Mouse (Mus musculus) cerebellum, adult 18-20 months (tissue): Measurements from ENCODE around the gene Ndufa8.

Experiments
- DNase-seq, 2 experiments: peaks; one replicate each; pipeline ENCODE4 v3.0.0; 2021

Gene Ndufa8

DNA sequence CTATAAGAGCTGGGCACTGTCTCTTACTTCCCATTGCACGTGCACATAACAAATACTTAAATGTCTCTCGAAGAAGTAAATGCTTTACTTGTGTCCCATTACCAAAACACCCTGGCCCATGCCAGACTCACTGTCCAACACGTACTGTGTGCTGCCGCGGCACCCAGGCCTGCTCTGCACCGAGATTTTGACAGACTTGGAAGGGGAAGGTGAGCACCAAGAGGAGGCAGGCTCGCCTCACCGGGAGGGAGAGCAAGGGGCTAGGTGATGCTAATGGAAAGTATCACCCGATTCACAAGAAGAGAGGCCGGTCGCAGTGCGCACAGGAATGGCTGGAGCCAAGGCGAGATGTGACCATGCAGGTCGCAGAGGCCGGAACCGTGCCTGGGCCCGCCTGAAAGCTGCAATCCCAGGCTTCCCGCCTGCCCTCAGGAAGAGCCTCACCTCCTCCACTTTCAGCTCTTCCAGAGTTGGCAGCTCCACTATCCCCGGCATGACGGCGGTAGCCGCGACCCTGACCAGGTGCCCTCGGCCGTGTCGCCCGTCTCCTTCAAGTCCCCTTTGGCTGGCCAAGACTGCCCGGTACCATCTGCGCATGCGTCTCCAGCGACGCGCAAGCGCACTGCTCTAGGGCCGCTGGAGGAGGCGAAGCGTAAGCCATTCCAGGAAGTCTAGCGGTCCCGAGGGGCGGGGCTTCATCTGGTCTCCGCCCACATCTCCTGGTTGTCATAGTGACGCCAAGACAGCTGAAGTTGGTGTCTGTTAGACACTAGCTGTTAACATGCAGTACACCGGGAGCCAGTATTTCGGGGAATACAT, at the start of gene Ndufa8, which contains the start of gene Morn5:
Gene Ndufa8, minus strand, starts transcription at position 659 of the 819 bp plus-strand sequence.
Gene Morn5, plus strand, starts transcription at position 711 of the 819 bp plus-strand sequence.
- peak; percentile 98 for DNase-seq

- no peak for DNase-seq
These were observed 48.8 kb upstream of the Ndufa8 start for GRCm38 (mm10) chr2:36098021-36098420.

DNA sequence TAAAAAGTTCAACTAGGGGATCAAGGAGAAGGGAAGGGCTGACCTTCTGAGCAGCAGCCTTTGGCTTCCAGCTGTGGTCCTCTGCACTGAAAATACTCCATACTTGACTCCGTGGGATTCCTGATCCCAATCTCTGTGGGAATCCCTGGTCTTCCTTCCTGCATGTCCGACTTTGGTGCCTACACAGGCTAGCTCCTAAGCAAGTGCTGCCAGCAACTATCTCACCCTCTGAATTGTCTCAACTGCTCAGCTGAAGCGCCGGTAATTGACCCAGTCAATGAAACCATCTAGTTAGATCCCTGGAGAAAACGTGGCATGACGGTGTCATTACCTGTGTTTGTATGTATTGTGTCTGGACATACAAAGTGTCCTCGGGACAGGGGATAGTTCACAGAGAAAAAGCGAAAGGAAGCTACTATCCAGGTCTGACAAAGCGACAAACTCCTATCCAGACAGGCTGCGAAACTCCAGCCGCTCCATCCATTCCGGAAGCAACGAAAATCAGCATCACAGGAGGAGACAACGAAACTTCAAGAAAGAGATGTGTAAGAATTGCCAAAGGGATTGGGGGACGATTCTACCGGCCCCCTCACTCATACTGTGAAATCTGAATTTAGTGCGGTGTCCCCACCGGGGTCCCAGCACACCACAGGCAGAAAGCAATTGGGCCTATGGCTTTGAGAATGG, 48.1 kb upstream of the Ndufa8 start:
- DNase-seq, result no peak

DNA sequence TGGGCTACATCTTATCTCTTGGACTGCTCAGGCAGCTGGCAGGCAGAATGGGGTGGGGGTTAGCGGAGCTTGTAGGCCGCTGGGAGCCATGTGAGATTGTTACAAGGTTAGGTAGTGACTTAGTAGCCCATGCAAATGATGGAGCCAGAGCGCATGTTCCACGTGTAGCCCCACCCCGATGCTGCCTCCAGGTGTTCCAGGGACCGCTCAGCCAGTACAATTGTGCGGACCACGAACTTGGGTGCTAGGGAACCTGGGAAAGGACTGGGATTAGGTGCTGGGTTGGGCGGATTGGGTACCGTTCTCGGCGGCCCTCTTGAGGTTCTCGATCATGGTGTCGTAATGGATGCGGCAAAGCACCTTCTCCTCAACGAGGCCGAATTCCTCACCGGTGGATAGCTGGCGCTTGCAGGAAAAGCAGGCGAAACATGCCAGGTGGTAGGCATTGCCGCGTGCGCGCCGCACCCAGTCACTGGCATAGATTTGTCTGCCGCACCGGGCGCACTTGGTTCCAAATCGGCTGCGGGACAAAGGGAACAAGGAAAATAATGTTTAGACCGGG, 44.8 kb upstream of the Ndufa8 start:
- no peak for DNase-seq

GRCm38 (mm10) chr2:36093301-36093700, 44.1 kb upstream of the Ndufa8 start:
- DNase-seq, result no peak

GRCm38 (mm10) chr2:36092748-36093147, 43.5 kb upstream of the Ndufa8 start:
- DNase-seq, result no peak

- no peak for DNase-seq
These were observed 41.9 kb upstream of the Ndufa8 start for GRCm38 (mm10) chr2:36090853-36091741.

DNA sequence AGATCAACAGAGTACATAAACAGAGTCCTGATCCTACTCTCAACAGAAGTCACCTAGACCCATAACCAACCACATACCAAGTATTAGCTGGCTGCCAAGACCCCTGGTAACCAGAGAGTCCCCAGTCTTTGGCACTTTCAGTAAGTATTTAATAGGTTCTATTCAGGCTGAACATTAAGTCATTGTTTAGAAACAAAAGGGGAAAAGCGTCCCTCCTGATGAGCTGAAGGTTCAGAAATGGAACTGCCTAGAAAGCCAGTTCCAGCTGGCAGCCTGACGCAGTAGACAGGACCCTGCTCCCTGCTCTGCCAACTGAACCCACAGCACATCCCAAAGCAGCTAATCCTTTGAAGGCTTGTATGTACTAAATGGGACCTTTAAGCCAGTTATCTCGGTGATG, 40.0 kb upstream of the Ndufa8 start:
- no peak for DNase-seq

DNA sequence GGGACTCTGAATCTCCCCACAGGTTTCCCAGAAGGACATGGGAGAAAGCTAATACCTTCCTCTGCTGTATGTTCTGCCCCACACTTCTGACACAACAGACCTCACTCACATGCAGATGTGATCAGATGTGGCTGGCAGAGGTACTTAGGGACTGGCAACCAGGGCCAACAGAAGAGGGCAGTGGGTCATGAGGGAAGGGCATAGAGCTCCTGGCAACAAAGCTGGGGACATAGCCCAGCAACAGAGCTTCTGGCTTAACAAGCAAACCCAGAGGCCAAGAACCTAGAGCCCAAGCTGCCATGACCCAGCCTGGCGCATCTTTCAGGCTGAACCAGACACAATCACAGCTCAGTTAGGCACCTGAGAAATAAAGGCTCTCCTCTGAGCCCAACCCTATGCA, 35.8 kb upstream of the Ndufa8 start:
- DNase-seq, result no peak

DNA sequence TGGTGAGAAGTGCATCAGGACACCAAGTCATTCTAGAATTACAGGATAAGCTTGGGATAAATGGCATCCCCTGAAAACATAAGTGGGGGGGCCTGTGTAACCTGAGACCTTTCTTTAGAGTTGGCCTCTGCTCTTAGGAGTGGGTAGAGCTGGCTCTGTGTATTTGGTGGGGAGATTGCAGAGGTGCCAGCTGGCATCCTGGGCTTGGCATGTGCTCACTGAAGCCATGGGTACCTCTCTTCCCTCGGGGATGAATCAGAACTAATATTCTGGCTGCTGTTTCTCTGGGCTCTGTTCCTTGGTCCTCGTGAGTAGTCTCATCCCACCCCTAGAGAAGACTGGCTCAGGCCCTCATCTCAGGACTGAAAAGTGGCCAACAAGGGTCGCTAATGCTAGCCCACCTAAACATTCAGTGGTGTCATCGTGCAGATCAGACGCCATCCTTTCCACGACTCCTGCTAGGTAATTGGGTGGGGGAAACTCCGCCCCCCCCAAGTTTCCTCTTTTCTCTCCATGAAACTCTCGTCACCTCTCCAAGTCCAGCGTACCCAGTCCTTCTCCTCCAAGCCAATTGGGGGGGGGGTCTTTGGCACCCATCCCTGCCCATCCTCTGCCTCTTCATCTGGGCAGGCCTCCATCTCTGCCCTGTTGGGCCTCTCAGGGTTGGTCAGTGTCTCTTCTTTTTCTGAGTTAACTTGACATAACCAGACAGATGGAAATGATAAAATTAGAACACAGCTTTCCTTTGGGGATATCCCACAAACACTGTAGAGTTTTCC, 33.8 kb upstream of the Ndufa8 start:
- no peak for DNase-seq

GRCm38 (mm10) chr2:36081446-36081845, 32.2 kb upstream of the Ndufa8 start:
- no peak for DNase-seq

DNA sequence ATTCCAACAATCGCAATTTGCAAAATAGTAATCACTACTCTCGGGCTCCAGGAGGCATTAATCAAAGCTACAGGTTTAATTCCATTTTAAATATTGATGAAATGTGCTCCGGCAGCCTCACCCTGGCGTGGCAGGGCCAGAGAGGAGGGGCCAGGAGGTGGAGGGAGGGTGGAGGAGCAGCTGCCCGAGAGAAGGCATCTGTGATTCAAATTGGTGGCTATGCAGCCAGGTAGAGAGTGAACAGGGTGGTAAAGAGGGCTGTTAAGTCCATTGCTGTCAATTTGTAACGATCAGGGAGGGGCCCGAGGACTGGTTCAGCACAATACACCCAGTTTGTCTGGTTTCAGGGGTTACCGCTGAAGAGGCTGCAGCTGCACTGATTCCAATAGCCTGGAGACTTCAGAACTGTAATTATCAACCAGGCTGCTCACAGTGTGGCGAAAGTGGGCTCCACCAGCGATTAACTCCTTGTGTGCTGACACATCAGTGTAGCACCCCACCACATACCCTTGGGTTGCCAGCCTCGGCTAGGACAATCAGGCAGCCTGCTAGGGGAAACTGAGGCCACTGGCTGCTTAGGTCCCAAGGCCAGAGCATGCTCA, 28.1 kb upstream of the Ndufa8 start:
- no peak for DNase-seq

DNA sequence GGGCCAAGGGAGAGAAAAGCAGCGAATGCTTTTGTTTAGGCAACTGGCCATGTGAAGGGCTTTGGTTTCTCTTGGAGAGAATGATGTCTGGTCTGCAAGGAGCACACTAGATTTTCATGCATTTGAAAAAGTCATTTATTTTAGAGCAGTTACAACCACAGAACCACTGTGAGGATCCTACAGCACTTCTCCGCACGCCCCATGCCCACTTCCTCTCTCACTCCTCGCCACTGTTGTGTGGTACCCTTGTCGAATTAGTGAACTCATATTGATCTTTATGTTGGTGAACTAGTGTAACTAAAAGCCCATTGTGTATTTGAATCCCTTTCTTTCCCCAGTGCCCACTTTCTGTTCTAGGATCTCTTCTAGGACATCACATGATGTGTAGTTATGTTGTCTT, 26.0 kb upstream of the Ndufa8 start:
- DNase-seq, result no peak

GRCm38 (mm10) chr2:36073781-36074180, 24.6 kb upstream of the Ndufa8 start:
- no peak for DNase-seq

DNA sequence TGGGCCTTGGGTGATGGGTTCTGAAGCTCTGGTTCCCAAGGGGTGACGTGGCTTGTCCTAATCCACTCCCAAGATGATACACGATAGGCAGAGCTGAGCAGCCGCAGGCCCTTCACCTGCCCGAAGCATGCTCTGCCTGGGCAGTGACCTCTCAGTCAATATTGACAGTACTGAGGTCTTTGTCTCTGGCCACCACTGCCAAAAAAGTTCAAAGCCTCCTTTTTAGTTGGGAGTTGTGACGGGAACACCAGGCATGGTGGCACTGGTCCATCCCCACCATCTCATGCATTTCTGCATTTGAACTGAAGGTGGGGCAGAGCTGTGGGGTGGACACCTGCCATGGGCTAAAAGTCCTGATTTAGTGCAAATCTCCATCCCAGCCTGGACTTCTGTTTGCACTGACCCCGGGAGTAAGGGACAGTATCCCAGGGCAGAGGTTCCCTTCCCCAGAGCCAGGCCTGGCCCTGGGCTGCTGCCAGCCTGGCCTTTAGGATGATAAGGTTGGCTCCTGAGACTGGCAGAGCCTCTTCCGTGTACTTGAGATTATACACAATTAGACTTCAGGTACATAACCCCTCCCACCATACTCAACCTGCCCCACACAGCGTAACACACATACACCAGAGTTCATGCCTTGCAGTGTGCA, 22.6 kb upstream of the Ndufa8 start:
- DNase-seq, result no peak

DNA sequence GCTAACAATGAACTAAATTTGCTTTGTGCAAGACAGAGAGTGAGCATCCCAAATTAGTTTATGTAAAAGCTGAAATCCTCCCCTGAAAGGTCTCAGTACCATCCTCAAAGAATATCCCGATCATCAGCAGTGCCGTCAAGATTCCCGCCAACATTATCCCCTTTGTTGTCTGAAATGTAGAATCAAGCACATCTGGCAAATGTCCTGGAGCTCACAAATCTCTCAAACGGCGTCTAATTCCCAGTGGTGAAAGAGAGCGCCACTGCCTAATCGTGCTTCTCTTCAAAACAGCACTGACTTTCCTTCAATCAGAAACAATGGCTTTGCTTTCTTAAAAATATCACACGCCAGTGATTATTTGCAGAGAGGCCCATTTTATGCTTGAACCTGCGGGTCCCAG, 17.9 kb upstream of the Ndufa8 start:
- no peak for DNase-seq

DNA sequence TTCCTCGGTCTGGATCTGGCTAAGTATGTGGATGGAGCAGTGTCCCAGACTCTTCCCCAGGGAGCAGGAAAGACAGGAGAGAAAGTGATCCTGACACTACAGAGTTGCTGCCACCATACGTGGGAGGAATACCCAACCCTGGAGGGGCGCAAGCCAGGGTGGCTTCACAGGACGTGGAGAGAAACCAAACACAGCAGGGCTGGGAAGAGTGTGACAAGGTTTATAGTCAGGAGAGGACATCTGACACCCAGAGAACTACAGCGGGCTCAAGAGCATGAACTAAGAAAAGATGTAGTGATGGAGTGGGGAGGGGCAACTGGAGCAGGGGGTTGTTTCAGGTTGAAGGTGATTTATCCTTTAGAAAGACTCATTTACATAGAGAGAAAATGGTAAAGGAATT, 12.2 kb upstream of the Ndufa8 start:
- no peak for DNase-seq

- DNase-seq, result no peak
These were observed 7.0 kb upstream of the Ndufa8 start for GRCm38 (mm10) chr2:36056248-36056647.

- DNase-seq, result no peak
These were observed 4.0 kb upstream of the Ndufa8 start for GRCm38 (mm10) chr2:36053249-36053648.

DNA sequence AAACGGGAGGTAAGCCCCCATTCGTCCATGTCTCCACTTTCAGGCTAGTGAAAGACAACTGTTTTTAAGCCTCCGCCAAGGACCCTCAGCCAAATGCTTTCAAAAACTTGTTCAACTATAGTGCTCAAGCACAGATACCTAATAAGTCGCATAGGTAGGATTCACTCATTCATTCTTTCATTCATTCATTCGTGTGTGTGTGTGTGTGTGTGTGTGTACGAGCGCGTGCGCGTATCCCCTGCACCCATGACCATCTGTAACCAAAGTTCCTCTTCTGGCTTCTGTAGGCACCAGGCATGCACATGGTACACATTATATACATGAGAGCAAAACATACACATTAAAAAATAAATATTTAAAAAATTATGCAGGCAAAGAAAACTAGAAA, 355 bp upstream of the Ndufa8 start:
- no peak for DNase-seq

- no peak for DNase-seq
These were observed 1.0 kb downstream of the Ndufa8 start for GRCm38 (mm10) chr2:36048164-36048563.
